Mouse (Mus musculus) heart, embryonic 10.5 days (tissue): ENCODE results near the gene Fam213b. TPM values are rescaled to one million over a fixed set of nuclear protein-coding genes. Genes with fewer than 3 reads are reported as not detected.

ENCODE experiments used
- DNase-seq: peaks from one replicate; pipeline ENCODE4 v3.0.0-alpha.2; 2017; ENCODE audit warnings: low spot score
- H3K27ac ChIP-seq: fragments of 300-500 bp; sonication (generic); 2 replicates; pipeline ENCODE4 v1.5.1; 2016; ENCODE audit warnings: mild to moderate bottlenecking
- H3K27me3 ChIP-seq: fragments of 300-500 bp; sonication (generic); 2 replicates; pipeline ENCODE4 v1.6.1; 2016; ENCODE audit warnings: mild to moderate bottlenecking; ENCODE audit not compliant: poor library complexity, insufficient read depth, severe bottlenecking
- H3K36me3 ChIP-seq: fragments of 300-500 bp; sonication (generic); 2 replicates; pipeline ENCODE4 v1.6.1; 2016; ENCODE audit warnings: mild to moderate bottlenecking, moderate library complexity
- H3K4me1 ChIP-seq: fragments of 300-500 bp; sonication (generic); 2 replicates; pipeline ENCODE4 v1.6.1; 2016; ENCODE audit warnings: mild to moderate bottlenecking
- H3K4me3 ChIP-seq: fragments of 300-500 bp; sonication (generic); 2 replicates; pipeline ENCODE4 v1.5.1; 2016; ENCODE audit warnings: mild to moderate bottlenecking, moderate library complexity
- H3K9me3 ChIP-seq: fragments of 300-500 bp; sonication (generic); 2 replicates; pipeline ENCODE4 v1.6.1; 2016; ENCODE audit warnings: mild to moderate bottlenecking, moderate library complexity
- WGBS: fragments of 180-500 bp; shearing (Covaris S2); methylation state at CpG from one replicate; pipeline ENCODE4 v1.1.7; 2016; 5-methylcytosine and 5-hydroxymethylcytosine counted together
- polyA plus RNA-seq: library from polyadenylated mRNA; unstranded; fragments of >200 nt; fragmentation: Nextera tagmentation; extraction: Ambion mirVana; gene quantifications from 2 replicates; pipeline ENCODE4 v1.2.1, GENCODE M21; 2016

Gene Fam213b
- polyA plus RNA-seq, 1 experiment from 2014 or later, result 32.3 TPM

DNA sequence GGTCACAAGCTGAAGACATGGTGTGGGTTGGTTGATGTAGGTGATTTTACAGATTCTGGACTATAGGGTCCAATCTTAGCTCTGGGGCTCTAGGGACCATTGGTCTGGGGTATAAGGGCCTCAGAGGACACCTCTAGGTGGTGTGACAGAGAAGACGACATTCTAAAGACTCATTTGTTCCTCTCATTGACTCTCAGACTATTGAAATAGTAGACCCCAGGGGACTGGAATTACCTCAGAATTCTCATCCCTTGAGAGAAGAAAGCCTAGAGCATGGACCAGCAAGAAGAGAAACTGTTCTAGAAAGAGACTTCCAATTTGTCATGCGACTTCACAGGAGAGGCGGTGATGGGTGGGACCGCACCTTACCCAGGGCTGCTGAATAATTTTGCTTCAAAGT, 15.3 kb upstream of the Fam213b start:
- Histone ChIP-seq H3K36me3 (no peaks in the 10 kb centered on the region), H3K9me3 (no peaks in the 10 kb centered on the region), H3K27ac (no peak overlapping the region), H3K4me3 (no peak overlapping the region), H3K4me1 (peaks cover 16% of the 10 kb centered on the region), H3K27me3 (no peaks in the 10 kb centered on the region)
- WGBS, result 91% methylated on average over 4 of the region's 4 CpGs
- DNase-seq, result no peak

DNA sequence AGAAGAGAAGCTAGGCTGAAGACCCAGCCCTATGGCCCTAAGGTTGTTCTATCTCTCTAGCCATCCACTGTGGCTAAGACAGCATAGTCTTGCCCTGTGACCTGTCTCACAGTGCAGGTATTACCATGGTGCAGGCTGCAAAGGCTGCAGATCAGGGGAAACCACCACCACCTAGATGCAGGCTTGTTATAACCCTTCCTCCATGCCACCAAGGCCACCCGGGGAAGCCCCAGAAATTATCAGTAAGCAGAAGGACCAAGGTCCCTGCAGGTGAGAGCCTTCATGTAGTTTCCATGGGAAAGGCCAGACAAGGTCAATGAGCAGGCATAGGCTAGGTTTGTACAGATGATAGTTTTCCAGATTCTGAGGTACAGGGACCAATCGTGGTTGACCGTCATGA, 14.9 kb upstream of the Fam213b start:
- WGBS, result 86% methylated on average over 3 of the region's 3 CpGs
- H3K27me3 ChIP-seq, result no peaks in the 10 kb centered on the region
- no peak for DNase-seq
- H3K27ac ChIP-seq, result no peak overlapping the region
- H3K9me3 ChIP-seq, result no peaks in the 10 kb centered on the region
- H3K4me3 ChIP-seq, result no peak overlapping the region
- H3K4me1 ChIP-seq, result peaks cover 16% of the 10 kb centered on the region
- H3K36me3 ChIP-seq, result no peaks in the 10 kb centered on the region

DNA sequence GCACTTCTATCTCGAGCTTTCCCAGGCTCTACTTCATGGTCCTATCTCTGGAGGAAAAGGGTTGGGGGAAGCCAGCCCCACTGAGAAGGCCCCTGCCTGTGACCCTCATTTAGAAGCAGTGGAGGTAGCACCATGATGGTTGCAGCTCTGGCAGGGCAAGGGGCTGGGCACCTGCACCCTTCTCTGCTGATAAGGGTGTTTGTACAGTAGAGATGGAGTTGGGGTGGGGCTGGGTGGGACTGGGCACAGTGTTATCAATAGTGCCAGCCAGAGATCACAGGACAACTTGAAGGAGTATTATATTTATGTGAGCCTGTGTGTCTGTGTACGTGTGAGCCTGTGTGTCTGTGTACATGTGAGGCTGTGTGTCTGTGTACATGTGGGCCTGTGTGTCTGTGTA, 12.7 kb upstream of the Fam213b start:
- Histone ChIP-seq H3K27me3 (no peaks in the 10 kb centered on the region), H3K36me3 (no peaks in the 10 kb centered on the region), H3K4me1 (peaks cover 21% of the 10 kb centered on the region), H3K9me3 (no peaks in the 10 kb centered on the region), H3K4me3 (no peak overlapping the region), H3K27ac (peak overlapping the region; percentile 65)
- WGBS, result 63% methylated on average over 2 of the region's 2 CpGs
- no peak for DNase-seq

DNA sequence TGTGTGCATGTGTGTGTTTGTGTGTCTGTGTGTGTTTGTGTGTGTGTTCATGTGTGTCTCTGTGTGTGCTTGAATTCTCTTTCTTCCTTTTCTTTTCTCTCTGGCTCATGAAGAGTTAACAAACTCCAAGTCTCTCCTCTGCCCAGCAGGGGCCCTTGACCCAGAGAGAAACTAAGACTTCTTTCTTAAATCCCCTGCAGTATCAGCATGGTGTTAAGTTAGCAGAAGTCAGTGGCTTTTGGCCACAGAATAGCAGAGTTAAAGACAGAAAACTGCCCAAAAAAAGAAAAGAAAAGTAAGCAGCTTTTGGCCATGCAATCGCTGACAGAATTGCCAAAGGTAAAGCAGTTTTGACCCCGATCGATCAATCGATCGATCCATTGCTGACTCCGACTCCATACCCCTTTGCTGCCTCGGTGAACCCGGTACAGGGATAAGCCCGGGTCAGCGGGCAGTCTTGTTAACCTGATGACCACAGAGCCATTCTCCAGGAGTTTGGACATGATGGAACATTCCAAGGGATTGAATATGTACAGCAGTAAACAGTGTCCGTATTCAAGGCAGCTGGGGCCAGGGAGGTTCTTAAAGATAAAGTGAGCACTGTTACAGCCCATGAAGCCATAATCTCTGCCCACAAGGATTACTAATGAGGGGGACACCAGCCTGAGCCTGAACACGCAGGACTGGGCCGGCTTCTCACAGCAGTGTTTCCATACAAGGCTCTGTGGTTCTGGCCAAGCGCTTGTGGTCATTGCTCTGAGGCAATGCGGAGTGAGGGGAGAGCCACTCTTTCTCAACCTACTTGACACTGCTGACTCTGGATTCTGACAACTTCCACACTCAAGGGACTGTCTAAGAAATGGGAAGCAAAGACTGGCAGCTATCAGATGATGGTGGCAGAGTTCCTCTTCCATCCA, 11.9 kb upstream of the Fam213b start:
- Histone ChIP-seq H3K4me1 (peaks cover 21% of the 10 kb centered on the region), H3K36me3 (no peaks in the 10 kb centered on the region), H3K4me3 (no peak overlapping the region), H3K9me3 (no peaks in the 10 kb centered on the region), H3K27ac (peak overlapping the region; percentile 65), H3K27me3 (no peaks in the 10 kb centered on the region)
- DNase-seq, result no peak
- WGBS, result 27% methylated on average over 15 of the region's 15 CpGs

DNA sequence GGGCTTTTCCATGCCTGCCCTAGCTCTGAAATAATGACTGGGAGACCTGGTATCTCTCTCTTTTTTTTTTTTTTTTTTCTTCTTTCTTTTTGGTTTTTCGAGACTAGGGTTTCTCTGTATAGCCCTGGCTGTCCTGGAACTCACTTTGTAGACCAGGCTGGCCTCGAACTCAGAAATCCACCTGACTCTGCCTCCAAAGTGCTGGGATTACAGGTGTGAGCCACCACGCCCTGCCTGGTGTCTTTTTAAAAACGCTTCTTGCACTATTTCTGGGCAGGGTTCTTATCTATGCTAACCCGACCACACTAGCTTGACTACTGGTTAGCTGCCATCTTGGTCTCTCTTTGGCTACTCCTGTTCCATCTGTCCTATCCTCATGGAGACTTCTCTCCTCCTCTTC, 9.6 kb upstream of the Fam213b start:
- DNase-seq, result no peak
- 79% methylated on average over 5 of the region's 5 CpGs for WGBS
- Histone ChIP-seq H3K36me3 (no peaks in the 10 kb centered on the region), H3K27me3 (no peaks in the 10 kb centered on the region), H3K4me1 (peaks cover 27% of the 10 kb centered on the region), H3K9me3 (no peaks in the 10 kb centered on the region), H3K27ac (no peak overlapping the region; the same call in 1 of the 2 replicates), H3K4me3 (no peak overlapping the region)

DNA sequence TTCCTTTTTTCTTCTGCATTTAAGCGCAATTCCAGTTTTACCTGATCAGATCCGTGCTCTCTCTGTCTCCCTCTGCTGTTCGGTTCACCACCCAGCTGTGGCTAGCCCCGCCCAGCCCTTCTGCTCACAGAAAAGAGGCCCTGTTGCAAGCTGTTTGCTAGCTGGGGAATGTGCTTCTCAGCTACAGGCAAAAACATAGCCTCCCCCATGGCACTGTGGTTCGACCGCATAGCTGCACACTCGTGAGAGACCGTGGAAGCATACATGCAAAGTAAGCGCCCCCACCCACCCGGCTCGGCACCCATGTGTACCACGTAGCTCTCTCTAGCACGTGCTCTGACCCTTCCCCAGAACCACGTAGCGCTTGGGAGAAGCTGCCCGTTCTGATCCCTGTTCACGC, 8.9 kb upstream of the Fam213b start:
- Histone ChIP-seq H3K27ac (peak overlapping the region; percentile 83), H3K4me3 (peak overlapping the region; percentile 29), H3K36me3 (no peaks in the 10 kb centered on the region), H3K9me3 (no peaks in the 10 kb centered on the region), H3K27me3 (no peaks in the 10 kb centered on the region), H3K4me1 (peaks cover 27% of the 10 kb centered on the region)
- peak; percentile 91 for DNase-seq
- WGBS, result 41% methylated on average over 17 of the region's 17 CpGs

DNA sequence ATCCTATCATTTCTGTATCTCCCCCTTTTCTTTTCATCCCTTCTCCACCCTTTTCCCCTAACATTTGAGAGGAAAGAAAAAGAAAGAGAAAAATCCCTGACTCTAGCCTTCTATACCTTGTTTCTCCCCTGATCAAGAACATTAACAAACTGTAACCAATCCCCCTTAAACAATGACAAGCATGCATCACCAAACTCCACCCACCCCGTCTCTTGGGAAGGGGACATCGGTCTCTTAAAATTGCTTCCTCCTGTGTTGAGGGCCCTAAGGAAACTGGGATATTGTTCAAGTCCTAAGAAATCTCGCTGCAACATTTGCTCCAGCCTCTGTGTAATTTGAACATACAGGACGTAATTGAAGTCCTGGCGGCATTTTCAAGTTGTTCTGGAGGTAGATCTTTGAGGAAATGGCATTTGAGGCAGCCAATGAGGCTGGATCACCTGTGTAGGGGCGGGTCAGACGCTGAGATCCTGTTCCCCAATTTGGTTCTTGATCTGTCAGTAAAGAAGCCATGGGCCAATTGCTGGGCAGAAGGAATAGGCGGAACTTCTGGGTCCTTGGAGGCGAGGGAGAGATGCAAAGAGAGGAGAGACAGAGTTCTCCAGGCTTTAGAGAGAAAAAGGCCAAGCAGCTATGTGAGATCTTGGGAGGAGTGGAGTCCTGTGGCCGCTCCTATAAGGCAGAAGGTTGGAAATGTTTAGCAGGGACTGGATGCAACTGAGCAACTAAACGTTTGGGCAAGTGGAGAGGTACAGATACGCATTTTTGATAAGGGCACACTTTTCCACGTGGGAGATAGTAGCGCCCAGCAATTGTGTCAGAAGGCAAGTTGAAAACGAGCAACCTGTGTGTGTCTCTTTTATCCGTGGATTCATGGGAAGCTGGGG, 5.5 kb upstream of the Fam213b start:
- 1% methylated on average over 16 of the region's 16 CpGs for WGBS

DNA sequence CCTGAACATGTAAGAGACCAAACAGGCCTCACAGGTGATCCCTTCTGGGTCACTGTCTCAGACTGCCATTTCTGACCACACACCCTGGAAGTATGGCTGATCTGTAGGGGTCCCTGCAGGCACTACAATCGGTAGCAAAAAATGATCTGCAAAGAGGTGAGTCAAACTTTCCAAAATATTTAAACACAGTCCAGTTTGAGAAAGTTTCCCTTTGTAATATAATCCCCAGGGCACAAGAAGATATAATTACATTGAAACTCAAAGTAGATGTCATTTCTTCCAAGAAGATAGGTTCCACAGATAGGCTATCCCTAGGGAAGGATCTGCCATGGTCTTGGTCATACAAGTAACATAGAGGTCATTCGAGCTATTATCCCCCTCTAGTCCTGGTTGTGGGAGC, 3.4 kb upstream of the Fam213b start:
- H3K4me1 ChIP-seq, result peaks cover 19% of the 10 kb centered on the region
- 84% methylated on average over 2 of the region's 2 CpGs for WGBS
- H3K9me3 ChIP-seq, result no peaks in the 10 kb centered on the region
- H3K36me3 ChIP-seq, result no peaks in the 10 kb centered on the region
- H3K27ac ChIP-seq, result no peak overlapping the region
- H3K4me3 ChIP-seq, result no peak overlapping the region
- peaks cover 15% of the 10 kb centered on the region; the same call in 1 of the 2 replicates for H3K27me3 ChIP-seq
- no peak for DNase-seq

More for the DNA sequence above, 5.5 kb upstream of the Fam213b start:
- peak overlapping the region; percentile 61 for H3K4me3 ChIP-seq
- peak overlapping the region; percentile 83 for H3K27ac ChIP-seq
- 0 out of 2 replicates have a peak, but pooled peaks cover 6% of the 10 kb centered on the region for H3K27me3 ChIP-seq
- no peaks in the 10 kb centered on the region for H3K36me3 ChIP-seq
- peaks cover 12% of the 10 kb centered on the region for H3K4me1 ChIP-seq
- H3K9me3 ChIP-seq, result no peaks in the 10 kb centered on the region
- DNase-seq, result peak; percentile 95

DNA sequence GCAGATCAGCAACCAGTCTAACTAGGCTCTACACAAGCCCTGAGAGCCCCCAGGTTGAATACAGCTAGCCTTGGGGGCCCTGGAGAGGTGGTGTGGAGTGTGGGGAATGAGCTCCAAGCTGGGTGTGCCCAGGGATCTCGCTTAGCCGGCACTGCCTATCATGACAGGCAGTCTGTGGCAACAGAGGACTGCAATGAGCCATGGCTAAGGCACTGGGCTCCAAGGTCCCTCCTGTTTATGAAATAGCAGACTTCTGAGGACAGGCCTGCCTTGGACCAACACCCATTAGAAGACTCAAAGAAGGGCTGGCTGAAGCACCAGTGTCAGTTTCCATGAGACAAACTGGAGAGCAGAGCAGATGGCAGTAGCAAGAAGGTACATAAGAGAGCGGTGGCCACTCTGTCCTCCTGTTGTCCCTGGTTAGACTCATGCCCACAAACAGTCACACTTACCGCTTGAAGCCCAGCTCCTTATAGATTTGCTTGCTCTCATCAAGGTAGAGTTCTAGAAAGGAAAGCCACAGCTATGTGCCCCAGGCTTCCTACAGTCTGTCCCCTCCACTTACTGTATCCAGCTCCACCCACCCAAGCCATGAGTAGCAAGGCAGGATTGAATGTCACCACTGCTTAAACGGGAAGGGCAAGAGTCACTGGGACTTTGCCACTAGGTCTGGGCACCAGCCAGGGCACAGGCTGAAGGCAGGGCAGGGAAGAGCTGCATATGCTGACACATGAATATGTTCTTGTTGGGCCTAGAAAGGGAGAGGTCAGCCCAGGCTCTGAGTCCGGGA, 1.1 kb downstream of the Fam213b start:
- no peak for DNase-seq
- no peaks in the 10 kb centered on the region for H3K36me3 ChIP-seq
- H3K4me3 ChIP-seq, result peak overlapping the region; percentile 66
- peaks cover 57% of the 10 kb centered on the region for H3K27me3 ChIP-seq
- H3K4me1 ChIP-seq, result peaks cover 13% of the 10 kb centered on the region
- peak overlapping the region; percentile 80; the same call in 1 of the 2 replicates for H3K27ac ChIP-seq
- H3K9me3 ChIP-seq, result no peaks in the 10 kb centered on the region
- 70% methylated on average over 6 of the region's 6 CpGs for WGBS

DNA sequence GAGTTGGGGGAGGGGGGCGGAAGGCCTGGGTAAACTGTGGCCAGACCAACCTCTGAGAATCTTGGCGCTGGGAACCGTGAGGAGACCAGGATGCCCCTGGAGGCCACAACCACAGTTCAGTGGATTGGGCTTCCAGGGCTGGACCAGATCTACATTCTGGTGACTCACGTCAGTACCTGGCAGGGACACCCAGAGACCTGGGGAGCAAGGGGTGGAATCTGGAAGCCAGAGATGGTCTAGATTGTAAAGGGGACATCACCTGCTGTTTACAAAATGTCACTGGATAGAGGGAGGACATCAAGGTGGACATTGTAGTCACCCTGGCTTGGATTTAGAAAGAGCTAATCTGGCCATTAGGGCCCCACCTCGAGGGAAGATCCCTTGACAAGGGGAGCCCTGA, 3.4 kb downstream of the Fam213b start:
- no peak for DNase-seq
- 75% methylated on average over 5 of the region's 5 CpGs for WGBS
- Histone ChIP-seq H3K27ac (no peak overlapping the region), H3K4me3 (no peak overlapping the region), H3K9me3 (no peaks in the 10 kb centered on the region), H3K36me3 (no peaks in the 10 kb centered on the region), H3K4me1 (peaks cover 13% of the 10 kb centered on the region), H3K27me3 (peaks cover 73% of the 10 kb centered on the region)

DNA sequence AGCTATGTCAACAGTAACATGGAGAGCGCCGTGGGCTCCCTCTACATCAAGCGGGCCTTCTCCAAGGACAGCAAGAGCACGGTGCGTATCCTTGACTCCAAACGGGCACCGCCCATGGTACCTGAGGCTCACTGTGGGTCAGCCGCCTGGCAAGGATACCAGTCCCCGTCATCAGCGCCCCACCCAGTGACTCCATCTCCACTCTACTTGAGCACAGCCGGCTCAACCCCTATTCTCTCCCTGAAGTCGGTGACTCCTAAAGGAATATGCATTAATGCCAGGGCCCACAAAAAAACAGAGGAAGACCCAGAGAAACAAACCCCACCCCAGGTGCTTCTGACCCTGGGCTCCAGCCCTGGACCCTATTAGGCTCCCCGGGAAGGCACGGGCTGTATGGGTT, 8.0 kb downstream of the Fam213b start:
- WGBS, result 79% methylated on average over 14 of the region's 14 CpGs
- no peaks in the 10 kb centered on the region for H3K9me3 ChIP-seq
- peaks cover 65% of the 10 kb centered on the region for H3K27me3 ChIP-seq
- H3K4me3 ChIP-seq, result no peak overlapping the region
- no peak for DNase-seq
- H3K4me1 ChIP-seq, result peaks cover 7% of the 10 kb centered on the region; the same call in 1 of the 2 replicates
- no peaks in the 10 kb centered on the region for H3K36me3 ChIP-seq
- H3K27ac ChIP-seq, result no peak overlapping the region

DNA sequence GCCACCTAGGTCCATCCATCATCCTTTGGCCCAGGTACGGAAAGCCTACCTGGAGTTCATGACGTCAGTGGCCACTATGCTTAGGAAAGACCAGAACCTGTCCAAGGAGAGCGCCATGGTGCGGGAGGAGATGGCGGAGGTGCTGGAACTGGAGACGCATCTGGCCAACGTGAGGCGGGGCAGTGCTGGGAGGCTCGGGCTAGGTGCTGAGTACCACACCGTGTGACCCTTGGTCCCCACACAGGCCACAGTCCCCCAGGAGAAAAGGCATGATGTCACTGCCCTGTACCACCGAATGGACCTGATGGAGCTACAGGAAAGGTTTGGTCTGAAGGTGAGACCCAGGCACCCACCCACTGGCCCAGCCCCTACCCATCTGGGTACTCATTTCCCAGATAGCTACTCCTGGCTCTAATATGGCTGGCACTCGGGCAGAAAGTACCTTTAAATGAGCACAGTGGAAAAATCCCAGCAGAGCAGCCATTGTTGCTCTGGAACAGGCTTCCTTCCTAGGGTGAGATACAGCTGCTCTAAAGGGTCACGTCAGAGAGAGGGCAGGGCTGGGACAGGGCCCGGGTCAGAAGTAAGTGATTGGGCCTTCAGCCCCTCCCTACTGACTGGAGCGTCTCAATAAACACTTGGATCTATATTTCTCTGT, 11.2 kb downstream of the Fam213b start:
- Histone ChIP-seq H3K36me3 (no peaks in the 10 kb centered on the region), H3K27me3 (peaks cover 57% of the 10 kb centered on the region), H3K27ac (no peak overlapping the region), H3K9me3 (no peaks in the 10 kb centered on the region), H3K4me1 (peaks cover 7% of the 10 kb centered on the region; the same call in 1 of the 2 replicates), H3K4me3 (no peak overlapping the region)
- WGBS, result 78% methylated on average over 15 of the region's 15 CpGs
- no peak for DNase-seq
